Mouse (Mus musculus): ENCODE measurements around the gene Atp6v1c2.

DNA sequence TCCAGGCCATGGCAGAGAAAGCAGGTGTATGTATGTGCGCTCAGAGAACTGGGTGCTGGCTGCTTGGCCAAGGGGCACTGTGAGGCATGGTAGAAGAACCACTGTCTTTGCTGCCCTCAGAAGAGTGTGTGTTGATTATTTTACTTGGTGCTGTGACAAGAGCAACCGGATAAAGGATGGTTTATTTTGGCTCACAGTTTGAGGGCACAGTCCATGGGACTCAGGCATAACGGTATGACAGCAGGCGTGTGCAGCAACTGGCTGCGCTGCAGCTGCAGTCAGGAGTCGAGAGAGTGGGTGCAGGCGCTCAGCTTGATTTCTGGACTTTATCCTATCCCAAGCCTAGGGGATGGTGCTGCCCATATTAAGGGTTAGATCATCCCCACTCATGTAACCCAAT, 70.7 kb downstream of the Atp6v1c2 start:
- TF ChIP-seq EP300 (IDR thresholded peaks at IDR 0.05) (no peak), CTCF (IDR thresholded peaks at IDR 0.05) (no peak)
